10 mouse cellular contexts compared by ENCODE assay signal in the genomic region with DNA sequence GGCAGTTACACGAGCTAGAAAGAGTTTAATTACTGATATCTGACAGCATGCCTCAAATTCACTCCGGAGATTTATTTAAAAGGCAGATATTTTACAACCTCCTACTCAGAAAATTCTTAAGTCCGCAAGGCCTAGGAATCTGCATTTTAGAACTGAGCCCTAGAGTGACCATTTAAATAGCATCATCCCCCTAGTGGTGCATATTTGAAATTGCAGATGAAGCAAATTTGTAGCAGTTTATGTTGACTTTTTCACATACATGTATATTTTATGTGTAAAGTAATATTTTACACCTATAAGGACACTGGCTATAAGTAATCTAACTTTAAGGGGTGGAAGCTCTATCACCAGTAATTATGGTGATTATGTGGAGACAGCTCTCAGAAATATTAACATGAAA.
A peak's percentile ranks its signal among the peaks of the same experiment; 100 is the strongest.
DNase-seq lines count a peak whose midpoint lies in the region; ATAC-seq and TF ChIP-seq lines count a peak whose summit lies in the region.
"Had no signal": no experiment of that assay in that cellular context is flagged by ENCODE, and none has a peak within 500 bp of the region (broad histone marks: within the 10 kb centered on the region; RNA-seq: fewer than 3 reads in every experiment).

No protein-coding gene starts in this region.

- H3K27ac ChIP-seq in embryonic facial prominence, embryonic 11.5 days (replicated peaks; ENCODE audit: low read depth, low read length) = no peak overlapping the region
- no peak overlapping the region for H3K27ac ChIP-seq in embryonic facial prominence, embryonic 10.5 days (replicated peaks)
- no peak overlapping the region for H3K27ac ChIP-seq in liver, adult 2 months (replicated peaks; ENCODE audit: insufficient read depth, low read depth, low read length)
- H3K27ac ChIP-seq in kidney, embryonic 16.5 days (ENCODE audit: low read length) = no peak overlapping the region
- H3K27ac ChIP-seq: limb, embryonic 13.5 days had no signal

- H3K79me2 ChIP-seq in liver, adult 2 months (ENCODE audit: control insufficient read depth, insufficient read depth, low read length) = no peaks in the 10 kb centered on the region

- no peak overlapping the region for H3K4me2 ChIP-seq in embryonic facial prominence, embryonic 11.5 days (ENCODE audit: low read depth, low read length)
- H3K4me2 ChIP-seq in kidney, embryonic 16.5 days (replicated peaks; ENCODE audit: low read depth, low read length) = no peak overlapping the region
- H3K4me2 ChIP-seq: limb, embryonic 13.5 days had no signal

- TF ChIP-seq CTCF in liver, adult 2 months (IDR thresholded peaks at IDR 0.05; ENCODE audit: low read depth, low read length) = 0 out of 2 replicates have a peak, but pooled peaks have one; percentile 20

- H3K36me3 ChIP-seq in embryonic facial prominence, embryonic 11.5 days (replicated peaks; ENCODE audit: control insufficient read depth, insufficient read depth, low read depth, low read length) = no peaks in the 10 kb centered on the region
- no peaks in the 10 kb centered on the region for H3K36me3 ChIP-seq in embryonic facial prominence, embryonic 10.5 days (replicated peaks)
- H3K36me3 ChIP-seq in liver, adult 2 months (ENCODE audit: control insufficient read depth, insufficient read depth, low read length) = no peaks in the 10 kb centered on the region
- no peaks in the 10 kb centered on the region for H3K36me3 ChIP-seq in kidney, embryonic 16.5 days (ENCODE audit: insufficient read depth, low read length)
- H3K36me3 ChIP-seq: limb, embryonic 13.5 days had no signal

- no peak overlapping the region for H3K4me3 ChIP-seq in embryonic facial prominence, embryonic 11.5 days (ENCODE audit: low read depth, low read length)
- no peak overlapping the region for H3K4me3 ChIP-seq in embryonic facial prominence, embryonic 10.5 days
- H3K4me3 ChIP-seq in liver, adult 2 months (ENCODE audit: insufficient read depth, low read depth, low read length) = no peak overlapping the region
- H3K4me3 ChIP-seq in kidney, embryonic 16.5 days (ENCODE audit: low read length) = no peak overlapping the region
- H3K4me3 ChIP-seq: limb, embryonic 13.5 days had no signal

- H3K9me3 ChIP-seq in embryonic facial prominence, embryonic 11.5 days (replicated peaks; ENCODE audit: control insufficient read depth, low read length) = no peaks in the 10 kb centered on the region
- H3K9me3 ChIP-seq in embryonic facial prominence, embryonic 10.5 days = no peaks in the 10 kb centered on the region
- no peaks in the 10 kb centered on the region for H3K9me3 ChIP-seq in kidney, embryonic 16.5 days (ENCODE audit: low read length)
- H3K9me3 ChIP-seq: limb, embryonic 13.5 days had no signal

- no peak for TF ChIP-seq POLR2A in liver, adult 2 months (IDR thresholded peaks at IDR 0.05; ENCODE audit: extremely low read depth, insufficient read depth, low read length)

- H3K4me1 ChIP-seq in embryonic facial prominence, embryonic 11.5 days (ENCODE audit: control insufficient read depth, insufficient read depth, low read length) = no peaks in the 10 kb centered on the region
- H3K4me1 ChIP-seq in embryonic facial prominence, embryonic 10.5 days = peaks cover 8% of the 10 kb centered on the region
- H3K4me1 ChIP-seq in liver, adult 2 months (ENCODE audit: control insufficient read depth, insufficient read depth, low read length) = no peaks in the 10 kb centered on the region
- H3K4me1 ChIP-seq in kidney, embryonic 16.5 days (ENCODE audit: insufficient read depth, low read length) = peaks cover 3% of the 10 kb centered on the region

- no peaks in the 10 kb centered on the region for H3K27me3 ChIP-seq in embryonic facial prominence, embryonic 11.5 days (ENCODE audit: control insufficient read depth, insufficient read depth, low read length)
- H3K27me3 ChIP-seq in embryonic facial prominence, embryonic 10.5 days (replicated peaks; ENCODE audit: low read depth, poor library complexity, severe bottlenecking) = no peaks in the 10 kb centered on the region
- no peaks in the 10 kb centered on the region for H3K27me3 ChIP-seq in liver, adult 2 months (ENCODE audit: control insufficient read depth, insufficient read depth, low read length)
- H3K27me3 ChIP-seq in kidney, embryonic 16.5 days (ENCODE audit: insufficient read depth, low read length) = no peaks in the 10 kb centered on the region
- H3K27me3 ChIP-seq: limb, embryonic 13.5 days had no signal

- DNase-seq in embryonic facial prominence, embryonic 11.5 days (ENCODE audit: low spot score) = peak; percentile 40
- no peak for DNase-seq in embryonic facial prominence, embryonic 10.5 days (ENCODE audit: low spot score)
- peak; percentile 26 for DNase-seq in liver, adult 2 months (ENCODE audit: extremely low read depth, low read depth, low spot score)
- DNase-seq in liver = no peak
- DNase-seq in brain, adult 2 months (ENCODE audit: low read depth, low spot score) = peak; percentile 33
- DNase-seq in naive thymus-derived CD4-positive, alpha-beta T cell, adult 2 months (ENCODE audit: low read depth) = peak; percentile 53
- no peak for DNase-seq in adrenal gland, postnatal 25 days
- DNase-seq: kidney, postnatal 4 days had no signal

- ATAC-seq in embryonic facial prominence, embryonic 11.5 days (replicated peaks; ENCODE audit: insufficient number of reproducible peaks, low FRiP score, low TSS enrichment, low read depth) = no peak
- ATAC-seq in kidney, embryonic 16.5 days (ENCODE audit: low FRiP score, low TSS enrichment) = no peak

- 71% methylated on average over 3 of the region's 3 CpGs for WGBS in embryonic facial prominence, embryonic 11.5 days
- 63% methylated on average over 3 of the region's 3 CpGs for WGBS in embryonic facial prominence, embryonic 10.5 days
- 66% methylated on average over 3 of the region's 3 CpGs for WGBS in liver, adult 2 months
- 70% methylated on average over 3 of the region's 3 CpGs for WGBS in kidney, embryonic 16.5 days

- no peak overlapping the region for H3K9ac ChIP-seq in embryonic facial prominence, embryonic 11.5 days (replicated peaks; ENCODE audit: low read length)
- no peak overlapping the region for H3K9ac ChIP-seq in liver, adult 2 months (ENCODE audit: low read depth, low read length)
- H3K9ac ChIP-seq in kidney, embryonic 16.5 days (replicated peaks; ENCODE audit: low read length) = no peak overlapping the region
- H3K9ac ChIP-seq: limb, embryonic 13.5 days had no signal

Comparison
In these comparisons a context has a peak if more than half of its experiments do, and no peak if none do; other contexts are left out.
1. DNase-seq: peak in embryonic facial prominence, embryonic 11.5 days (single experiment), liver, adult 2 months (single experiment), brain, adult 2 months (single experiment) and naive thymus-derived CD4-positive, alpha-beta T cell, adult 2 months (single experiment); none in embryonic facial prominence, embryonic 10.5 days (single experiment), liver (single experiment) and adrenal gland, postnatal 25 days (single experiment).